Mouse (Mus musculus): ENCODE measurements around the gene Mtch2. TPM values are rescaled to one million over a fixed set of nuclear protein-coding genes. Genes with fewer than 3 reads are reported as not detected.

The Mtch2 gene
- polyA plus RNA-seq, 1 experiment from 2014 or later = 284 TPM

DNA sequence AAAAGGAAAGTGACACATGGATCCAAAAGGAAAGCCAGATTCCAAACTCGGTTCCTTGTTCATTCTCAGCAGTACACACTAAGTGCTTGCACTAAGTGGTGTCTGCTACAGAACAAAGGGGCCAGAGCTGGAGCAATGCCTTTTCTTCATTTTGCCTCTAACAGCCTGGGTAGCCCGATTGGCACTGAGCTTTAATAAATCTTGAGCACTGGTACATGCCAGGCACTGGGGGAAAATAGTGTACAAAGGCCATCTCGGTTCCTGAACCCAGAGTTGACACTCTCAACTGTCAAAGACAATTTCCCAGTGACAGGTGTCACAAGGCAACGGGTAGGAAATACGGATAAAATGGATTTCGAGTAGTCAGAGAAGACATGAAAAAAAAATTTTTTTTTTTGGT, 784 bp upstream of the Mtch2 start:
- DNase-seq (ENCODE audit: low spot score) (no peak), ATAC-seq (ENCODE audit: low FRiP score) (no peak)
- no peaks in the 10 kb centered on the region; the same call in 1 of the 2 replicates for H3K4me1 ChIP-seq (replicated peaks; ENCODE audit: control insufficient read depth, insufficient read depth, low read length)
- peak overlapping the region; percentile 53 for H3K9ac ChIP-seq (ENCODE audit: low read depth, low read length)
- no peaks in the 10 kb centered on the region for H3K9me3 ChIP-seq (ENCODE audit: control insufficient read depth, low read length)
- H3K36me3 ChIP-seq (ENCODE audit: control insufficient read depth, insufficient read depth, low read length) = peaks cover 8% of the 10 kb centered on the region
- 53% methylated on average over 6 of the region's 6 CpGs for WGBS
- H3K4me3 ChIP-seq (ENCODE audit: low read depth, low read length) = peak overlapping the region; percentile 72
- H3K27me3 ChIP-seq (ENCODE audit: control insufficient read depth, insufficient read depth, low read length) = no peaks in the 10 kb centered on the region
- H3K27ac ChIP-seq (ENCODE audit: low read depth, low read length) = peak overlapping the region; percentile 59; the same call in 1 of the 2 replicates
- H3K4me2 ChIP-seq (replicated peaks; ENCODE audit: low read depth, low read length) = peak overlapping the region; percentile 46

DNA sequence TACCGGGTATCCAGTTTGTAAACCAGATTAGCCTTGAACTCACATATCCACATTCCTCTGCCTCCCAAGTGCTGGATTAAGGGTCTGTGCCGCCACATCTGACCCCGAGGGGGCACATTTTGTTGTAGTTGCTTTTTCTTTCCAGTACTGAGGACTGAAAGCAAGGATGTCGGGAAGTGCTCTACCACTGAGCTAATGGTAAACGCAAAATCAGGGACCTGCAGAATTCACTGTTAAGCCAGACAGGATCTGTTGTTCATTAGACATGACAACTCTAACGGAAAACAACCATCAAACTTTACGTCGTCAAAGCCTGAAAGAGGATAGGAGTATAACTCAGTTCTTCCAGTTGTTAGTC, 379 bp upstream of the Mtch2 start:
- WGBS = 3% methylated on average over 8 of the region's 8 CpGs
- Histone ChIP-seq H3K27me3 (ENCODE audit: control insufficient read depth, insufficient read depth, low read length) (no peaks in the 10 kb centered on the region), H3K4me3 (ENCODE audit: low read depth, low read length) (peak overlapping the region; percentile 72), H3K9ac (ENCODE audit: low read depth, low read length) (peak overlapping the region; percentile 53), H3K36me3 (ENCODE audit: control insufficient read depth, insufficient read depth, low read length) (peaks cover 10% of the 10 kb centered on the region), H3K4me1 (replicated peaks; ENCODE audit: control insufficient read depth, insufficient read depth, low read length) (no peaks in the 10 kb centered on the region; the same call in 1 of the 2 replicates), H3K4me2 (replicated peaks; ENCODE audit: low read depth, low read length) (peak overlapping the region; percentile 46), H3K27ac (ENCODE audit: low read depth, low read length) (peak overlapping the region; percentile 59; the same call in 1 of the 2 replicates), H3K9me3 (ENCODE audit: control insufficient read depth, low read length) (no peaks in the 10 kb centered on the region)
- peak; percentile 64; the same call in 1 of the 2 replicates for ATAC-seq (ENCODE audit: low FRiP score)
- no peak for DNase-seq (ENCODE audit: low spot score)

DNA sequence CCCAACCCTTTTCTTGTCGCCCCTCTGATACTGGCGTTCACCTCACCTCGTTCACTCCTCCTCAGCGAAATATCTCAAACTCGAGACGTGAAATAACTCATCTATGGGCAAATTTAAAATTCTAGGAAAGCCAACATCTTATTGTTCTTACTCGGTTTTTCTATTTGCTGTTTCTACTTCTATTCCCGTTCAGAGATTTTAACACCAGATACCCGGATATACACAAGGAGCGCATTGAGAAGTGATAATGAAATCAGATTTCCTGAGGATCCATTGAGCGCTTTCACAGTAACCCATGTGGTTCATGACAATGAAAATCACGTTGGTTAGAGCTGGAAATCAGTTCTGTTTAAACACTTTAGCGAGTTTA, 711 bp downstream of the Mtch2 start:
- no peak for ATAC-seq (ENCODE audit: low FRiP score)
- Histone ChIP-seq H3K9ac (ENCODE audit: low read depth, low read length) (peak overlapping the region; percentile 79), H3K27me3 (ENCODE audit: control insufficient read depth, insufficient read depth, low read length) (no peaks in the 10 kb centered on the region), H3K9me3 (ENCODE audit: control insufficient read depth, low read length) (no peaks in the 10 kb centered on the region), H3K4me3 (ENCODE audit: low read depth, low read length) (peak overlapping the region; percentile 72), H3K36me3 (ENCODE audit: control insufficient read depth, insufficient read depth, low read length) (peaks cover 10% of the 10 kb centered on the region), H3K4me2 (replicated peaks; ENCODE audit: low read depth, low read length) (peak overlapping the region; percentile 58), H3K4me1 (replicated peaks; ENCODE audit: control insufficient read depth, insufficient read depth, low read length) (no peaks in the 10 kb centered on the region; the same call in 1 of the 2 replicates), H3K27ac (ENCODE audit: low read depth, low read length) (peak overlapping the region; percentile 58)
- no peak for DNase-seq (ENCODE audit: low spot score)
- WGBS = 1% methylated on average over 13 of the region's 13 CpGs

DNA sequence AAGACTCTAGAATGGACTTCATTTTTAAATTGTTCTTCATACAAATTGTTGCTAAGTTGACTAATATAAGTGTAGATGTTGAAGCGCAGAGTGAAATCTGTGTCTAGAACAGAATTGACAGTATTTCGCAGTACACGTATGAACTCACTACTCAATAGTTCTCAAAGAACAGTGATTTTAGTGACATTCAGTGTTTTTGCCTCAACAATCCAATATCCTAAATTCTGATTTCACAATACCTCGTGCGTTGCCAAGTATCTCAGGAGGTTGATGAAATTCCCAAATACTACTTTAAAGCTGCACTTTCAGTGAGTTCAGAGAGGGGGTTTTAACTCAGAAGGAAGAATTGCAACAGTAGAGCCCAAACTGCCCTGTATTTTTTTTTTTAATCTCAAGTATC, 1.4 kb downstream of the Mtch2 start:
- WGBS = 95% methylated on average over 5 of the region's 5 CpGs
- H3K27ac ChIP-seq (ENCODE audit: low read depth, low read length) = no peak overlapping the region

DNA sequence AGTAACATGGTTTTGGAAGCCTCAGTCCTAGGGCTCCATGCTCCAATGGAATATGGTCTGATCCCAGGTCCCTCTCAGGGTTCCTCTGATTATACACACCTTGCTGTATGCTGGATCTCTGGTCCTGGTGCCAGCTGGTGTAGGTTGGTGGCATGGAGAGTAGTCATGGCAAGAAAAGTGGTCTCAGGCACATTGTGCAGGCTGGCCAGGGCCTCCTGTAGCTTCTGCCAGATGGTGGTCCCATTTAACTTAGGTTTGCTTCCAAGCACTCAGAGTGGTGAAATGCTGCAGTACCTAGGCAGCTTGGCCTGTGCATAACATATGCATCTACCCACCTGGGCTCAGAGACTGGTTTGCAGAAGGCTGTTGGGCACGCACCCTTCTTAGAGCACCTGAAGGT, 3.4 kb downstream of the Mtch2 start:
- no peak overlapping the region for H3K9ac ChIP-seq (ENCODE audit: low read depth, low read length)
- no peaks in the 10 kb centered on the region for H3K9me3 ChIP-seq (ENCODE audit: control insufficient read depth, low read length)
- H3K4me1 ChIP-seq (replicated peaks; ENCODE audit: control insufficient read depth, insufficient read depth, low read length) = no peaks in the 10 kb centered on the region; the same call in 1 of the 2 replicates
- ATAC-seq (ENCODE audit: low FRiP score) = no peak
- peaks cover 10% of the 10 kb centered on the region for H3K36me3 ChIP-seq (ENCODE audit: control insufficient read depth, insufficient read depth, low read length)
- WGBS = 100% methylated on average over 1 of the region's 1 CpGs
- H3K27me3 ChIP-seq (ENCODE audit: control insufficient read depth, insufficient read depth, low read length) = no peaks in the 10 kb centered on the region
- no peak overlapping the region for H3K4me2 ChIP-seq (replicated peaks; ENCODE audit: low read depth, low read length)
- DNase-seq (ENCODE audit: low spot score) = no peak
- H3K27ac ChIP-seq (ENCODE audit: low read depth, low read length) = no peak overlapping the region
- H3K4me3 ChIP-seq (ENCODE audit: low read depth, low read length) = no peak overlapping the region

More for the DNA sequence above, 1.4 kb downstream of the Mtch2 start:
- Histone ChIP-seq H3K4me2 (replicated peaks; ENCODE audit: low read depth, low read length) (peak overlapping the region; percentile 58), H3K9ac (ENCODE audit: low read depth, low read length) (no peak overlapping the region; the same call in 1 of the 2 replicates), H3K9me3 (ENCODE audit: control insufficient read depth, low read length) (no peaks in the 10 kb centered on the region), H3K27me3 (ENCODE audit: control insufficient read depth, insufficient read depth, low read length) (no peaks in the 10 kb centered on the region), H3K4me3 (ENCODE audit: low read depth, low read length) (peak overlapping the region; percentile 72), H3K4me1 (replicated peaks; ENCODE audit: control insufficient read depth, insufficient read depth, low read length) (no peaks in the 10 kb centered on the region; the same call in 1 of the 2 replicates), H3K36me3 (ENCODE audit: control insufficient read depth, insufficient read depth, low read length) (peaks cover 10% of the 10 kb centered on the region)
- no peak for ATAC-seq (ENCODE audit: low FRiP score)
- DNase-seq (ENCODE audit: low spot score) = no peak

DNA sequence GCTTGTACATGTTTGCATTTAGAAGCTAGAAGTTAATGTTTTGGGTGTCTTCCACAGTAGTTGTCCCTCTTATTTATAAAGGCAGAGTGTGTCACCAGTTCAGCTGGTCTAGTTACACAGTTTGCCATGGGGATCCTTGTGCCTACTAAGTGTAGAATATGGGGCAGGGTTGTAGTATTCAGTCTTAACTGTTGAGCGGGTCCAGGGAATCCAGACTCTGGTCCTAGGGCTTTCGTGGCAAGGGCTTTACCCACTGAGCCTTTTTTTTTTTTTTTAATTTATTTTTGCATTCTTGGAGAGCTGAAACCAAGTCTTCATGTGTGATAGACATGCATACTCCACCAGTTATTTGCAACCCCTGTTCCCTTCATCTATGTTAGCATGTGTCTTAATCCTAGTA, 14.5 kb downstream of the Mtch2 start:
- Histone ChIP-seq H3K9ac (ENCODE audit: low read depth, low read length) (no peak overlapping the region), H3K4me2 (replicated peaks; ENCODE audit: low read depth, low read length) (no peak overlapping the region), H3K4me1 (replicated peaks; ENCODE audit: control insufficient read depth, insufficient read depth, low read length) (no peaks in the 10 kb centered on the region), H3K27ac (ENCODE audit: low read depth, low read length) (no peak overlapping the region), H3K9me3 (ENCODE audit: control insufficient read depth, low read length) (no peaks in the 10 kb centered on the region), H3K4me3 (ENCODE audit: low read depth, low read length) (no peak overlapping the region), H3K27me3 (ENCODE audit: control insufficient read depth, insufficient read depth, low read length) (no peaks in the 10 kb centered on the region), H3K36me3 (ENCODE audit: control insufficient read depth, insufficient read depth, low read length) (peaks cover 7% of the 10 kb centered on the region)
- ATAC-seq (ENCODE audit: low FRiP score) (no peak), DNase-seq (ENCODE audit: low spot score) (no peak)
- 95% methylated on average over 2 of the region's 2 CpGs for WGBS

DNA sequence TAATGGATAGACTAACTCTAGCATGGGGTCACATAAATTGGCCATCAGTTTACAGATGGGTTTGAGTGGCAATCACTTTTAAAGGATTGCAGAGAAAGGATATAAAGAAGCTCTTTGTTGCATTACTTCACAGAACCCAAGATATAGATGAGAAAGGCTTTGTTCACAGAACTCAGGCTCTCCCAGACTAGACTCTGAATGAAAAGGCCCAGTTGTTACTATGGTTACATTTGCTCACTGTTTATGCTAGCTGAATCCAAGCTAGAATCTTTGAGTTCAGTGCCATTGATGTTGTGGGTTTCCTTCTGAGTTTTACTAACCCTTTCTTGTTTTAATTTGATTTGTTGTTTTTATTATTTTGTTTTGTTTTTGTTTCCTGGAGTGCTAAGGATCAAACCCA, 17.2 kb downstream of the Mtch2 start:
- Histone ChIP-seq H3K27me3 (ENCODE audit: control insufficient read depth, insufficient read depth, low read length) (no peaks in the 10 kb centered on the region), H3K9ac (ENCODE audit: low read depth, low read length) (no peak overlapping the region), H3K4me1 (replicated peaks; ENCODE audit: control insufficient read depth, insufficient read depth, low read length) (no peaks in the 10 kb centered on the region), H3K9me3 (ENCODE audit: control insufficient read depth, low read length) (no peaks in the 10 kb centered on the region), H3K36me3 (ENCODE audit: control insufficient read depth, insufficient read depth, low read length) (peaks cover 7% of the 10 kb centered on the region), H3K4me3 (ENCODE audit: low read depth, low read length) (no peak overlapping the region), H3K27ac (ENCODE audit: low read depth, low read length) (no peak overlapping the region), H3K4me2 (replicated peaks; ENCODE audit: low read depth, low read length) (no peak overlapping the region)
- DNase-seq (ENCODE audit: low spot score) (no peak), ATAC-seq (ENCODE audit: low FRiP score) (peak; percentile 63; the same call in 1 of the 2 replicates)

DNA sequence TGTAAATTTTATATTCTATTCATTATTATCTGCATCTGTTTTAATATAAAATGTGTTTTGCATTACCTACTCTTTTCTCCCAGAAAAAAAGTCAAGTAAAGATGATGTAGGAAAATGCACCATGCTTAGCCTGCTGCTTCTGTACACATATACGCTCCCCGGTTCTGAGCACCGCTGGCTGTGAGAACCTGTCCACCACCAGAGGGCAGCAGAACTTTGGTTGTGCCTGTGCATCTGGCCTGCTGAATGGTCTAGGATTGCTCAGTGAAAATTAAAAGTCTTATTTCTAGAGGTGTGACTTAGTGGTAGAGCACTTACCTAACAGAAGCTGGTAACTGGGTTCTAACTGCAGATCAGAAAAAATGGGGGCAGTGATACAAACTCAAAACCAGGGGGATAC, 19.6 kb downstream of the Mtch2 start:
- H3K36me3 ChIP-seq (ENCODE audit: control insufficient read depth, insufficient read depth, low read length) = peaks cover 4% of the 10 kb centered on the region; the same call in 1 of the 2 replicates
- WGBS = 38% methylated on average over 3 of the region's 3 CpGs

DNA sequence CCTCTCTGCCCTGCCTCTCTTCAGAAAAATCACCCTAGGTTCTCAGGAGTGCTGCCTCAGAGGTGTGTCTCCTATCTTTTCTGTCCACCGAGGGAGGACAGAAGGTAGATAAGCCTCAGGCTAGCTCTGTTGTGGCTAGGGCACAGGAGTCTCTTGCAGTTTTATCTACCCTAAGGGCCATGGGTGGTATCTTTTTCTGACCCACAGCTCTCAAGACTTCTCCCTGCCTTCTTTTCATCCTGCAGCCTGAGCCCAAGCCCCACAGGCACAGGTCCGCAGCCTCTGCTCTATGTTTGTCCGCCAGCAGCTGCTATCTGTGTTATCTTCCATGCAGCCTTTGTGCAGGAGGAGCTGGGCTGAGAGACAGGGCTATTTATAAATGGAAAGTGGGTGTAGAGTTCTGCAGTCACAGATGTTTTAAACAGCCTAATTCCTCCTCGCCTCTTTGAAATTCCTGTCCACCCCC, 23.2 kb downstream of the Mtch2 start:
- WGBS = 58% methylated on average over 4 of the region's 4 CpGs
- Histone ChIP-seq H3K36me3 (ENCODE audit: control insufficient read depth, insufficient read depth, low read length) (no peaks in the 10 kb centered on the region), H3K27ac (ENCODE audit: low read depth, low read length) (0 out of 2 replicates have a peak overlapping the region, but pooled peaks have one; percentile 36), H3K9me3 (ENCODE audit: control insufficient read depth, low read length) (no peaks in the 10 kb centered on the region), H3K4me1 (replicated peaks; ENCODE audit: control insufficient read depth, insufficient read depth, low read length) (no peaks in the 10 kb centered on the region; the same call in 1 of the 2 replicates), H3K9ac (ENCODE audit: low read depth, low read length) (0 out of 2 replicates have a peak overlapping the region, but pooled peaks have one; percentile 16), H3K27me3 (ENCODE audit: control insufficient read depth, insufficient read depth, low read length) (no peaks in the 10 kb centered on the region), H3K4me3 (ENCODE audit: low read depth, low read length) (no peak overlapping the region), H3K4me2 (replicated peaks; ENCODE audit: low read depth, low read length) (no peak overlapping the region)
- ATAC-seq (ENCODE audit: low FRiP score) = no peak
- DNase-seq (ENCODE audit: low spot score) = no peak

More for the DNA sequence above, 19.6 kb downstream of the Mtch2 start:
- H3K4me3 ChIP-seq (ENCODE audit: low read depth, low read length) = no peak overlapping the region
- no peaks in the 10 kb centered on the region for H3K27me3 ChIP-seq (ENCODE audit: control insufficient read depth, insufficient read depth, low read length)
- no peaks in the 10 kb centered on the region for H3K9me3 ChIP-seq (ENCODE audit: control insufficient read depth, low read length)
- no peaks in the 10 kb centered on the region; the same call in 1 of the 2 replicates for H3K4me1 ChIP-seq (replicated peaks; ENCODE audit: control insufficient read depth, insufficient read depth, low read length)
- H3K9ac ChIP-seq (ENCODE audit: low read depth, low read length) = no peak overlapping the region
- peak; percentile 84 for ATAC-seq (ENCODE audit: low FRiP score)
- no peak overlapping the region for H3K4me2 ChIP-seq (replicated peaks; ENCODE audit: low read depth, low read length)
- H3K27ac ChIP-seq (ENCODE audit: low read depth, low read length) = no peak overlapping the region
- peak; percentile 85 for DNase-seq (ENCODE audit: low spot score)
